Comparison of ENCODE assay signal across 17 mouse cellular contexts in genomic region chr13:103258106-103258505, GRCm38 (mm10).
"Had no signal": no experiment of that assay in that cellular context is flagged by ENCODE, and none has a peak within 500 bp of the region (broad histone marks: within the 10 kb centered on the region; RNA-seq: fewer than 3 reads in every experiment).

No protein-coding gene starts in this region.

- H3K9me3 ChIP-seq: limb, embryonic 13.5 days; liver, embryonic 12.5 days; liver, embryonic 15.5 days; lung, embryonic 15.5 days; stomach, embryonic 15.5 days had no signal

- H3K36me3 ChIP-seq: limb, embryonic 13.5 days; liver, embryonic 12.5 days; liver, embryonic 15.5 days; lung, embryonic 15.5 days; stomach, embryonic 15.5 days had no signal

- H3K27ac ChIP-seq: limb, embryonic 13.5 days; liver, embryonic 12.5 days; liver, embryonic 15.5 days; lung, embryonic 15.5 days; stomach, embryonic 15.5 days had no signal

- H3K4me2 ChIP-seq: limb, embryonic 13.5 days; liver, embryonic 12.5 days; liver, embryonic 15.5 days; lung, embryonic 15.5 days; midbrain, embryonic 11.5 days; stomach, embryonic 15.5 days had no signal

- H3K4me3 ChIP-seq: limb, embryonic 13.5 days; liver, embryonic 12.5 days; liver, embryonic 15.5 days; lung, embryonic 15.5 days; stomach, embryonic 15.5 days had no signal

- ATAC-seq: liver, embryonic 12.5 days had no signal

- H3K9ac ChIP-seq: limb, embryonic 13.5 days; liver, embryonic 12.5 days; liver, embryonic 15.5 days; lung, embryonic 15.5 days; stomach, embryonic 15.5 days had no signal

- H3K4me1 ChIP-seq: liver, embryonic 12.5 days; liver, embryonic 15.5 days; lung, embryonic 15.5 days; stomach, embryonic 15.5 days had no signal

- DNase-seq: kidney, postnatal 14 days; kidney, postnatal 4 days; left cerebral cortex, postnatal 4 days; liver; lung, adult 18-20 months; lung, postnatal 10 days; lung, postnatal 4 days; midbrain, embryonic 14.5 days; right cerebral cortex, postnatal 25 days; spleen, adult 18-20 months; thymus, postnatal 25 days had no signal

- H3K27me3 ChIP-seq: limb, embryonic 13.5 days; liver, embryonic 12.5 days; liver, embryonic 15.5 days; lung, embryonic 15.5 days; stomach, embryonic 15.5 days had no signal
